Mouse (Mus musculus): ENCODE results near the gene Insc. TPM values are rescaled to one million over a fixed set of nuclear protein-coding genes. Genes with fewer than 3 reads are reported as not detected.

The Insc gene
- total RNA-seq, 1 experiment from 2014 or later, result not detected

DNA sequence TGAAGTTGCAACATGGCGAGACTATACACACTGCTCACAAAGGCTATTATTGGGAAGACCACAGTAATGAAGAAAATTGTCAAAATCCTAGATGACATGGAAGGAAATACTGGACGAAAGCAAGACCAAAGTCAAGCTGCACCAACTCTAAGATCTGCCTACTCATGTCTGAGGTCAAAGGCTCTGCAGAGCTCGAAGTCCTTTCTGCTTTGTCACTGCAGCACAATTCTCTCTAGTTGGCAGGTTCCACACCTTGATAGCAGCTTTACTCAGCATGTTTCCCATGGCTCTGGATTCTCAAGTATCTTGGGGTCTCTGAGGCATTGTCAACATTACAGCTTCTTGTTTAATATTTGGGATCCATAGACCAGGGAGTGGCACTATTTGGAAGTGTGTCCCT lies 64.8 kb downstream of the Insc start:
- ATAC-seq (replicated peaks; ENCODE audit: insufficient number of reproducible peaks, low FRiP score, low TSS enrichment, poor library complexity, severe bottlenecking), result no peak

DNA sequence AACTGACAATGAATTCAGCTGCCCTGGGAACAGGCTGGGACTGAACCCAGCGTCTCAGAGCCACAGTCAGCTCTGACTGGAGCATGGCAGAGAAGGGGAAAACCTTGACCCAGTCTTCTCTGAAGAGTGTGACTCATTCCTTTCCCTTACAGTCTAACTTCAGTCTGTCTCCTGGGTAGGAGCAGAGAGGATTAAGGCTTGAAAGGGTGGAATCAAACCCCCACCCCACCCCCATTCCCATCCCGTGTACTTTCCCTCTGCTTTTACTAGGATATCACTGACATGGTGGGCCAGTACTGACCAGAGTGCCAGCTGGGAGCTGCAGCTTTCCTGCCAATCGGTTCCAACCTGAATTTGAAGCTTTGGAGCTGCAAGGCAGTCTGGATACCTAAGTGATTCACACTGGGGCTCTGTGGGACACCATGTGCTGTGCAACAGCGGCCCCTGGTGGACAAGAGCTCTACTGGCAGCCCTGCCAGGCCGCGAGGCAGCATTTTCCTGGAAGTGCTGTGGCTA lies 73.9 kb downstream of the Insc start:
- ATAC-seq (replicated peaks; ENCODE audit: insufficient number of reproducible peaks, low FRiP score, low TSS enrichment, poor library complexity, severe bottlenecking), result peak; percentile 67

DNA sequence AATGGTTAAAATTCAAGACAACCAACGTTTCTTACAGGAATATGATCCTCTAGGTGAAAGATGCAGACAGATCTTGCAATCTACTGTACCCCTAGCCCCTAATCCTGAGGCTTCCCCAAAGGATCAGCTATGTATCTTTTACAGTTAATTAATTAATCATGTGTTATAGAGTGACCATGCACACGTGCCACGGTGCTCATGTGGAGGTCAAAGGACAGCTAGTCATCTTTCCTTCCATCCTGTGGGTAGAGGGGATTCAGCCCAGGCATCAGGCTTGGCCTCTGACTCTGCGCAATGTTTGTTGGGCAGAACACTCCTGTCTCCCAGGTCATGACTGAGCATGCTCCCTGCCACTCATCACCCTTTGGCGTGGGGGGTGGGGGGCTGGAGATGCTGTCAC lies 74.4 kb downstream of the Insc start:
- 0 out of 2 replicates have a peak, but pooled peaks have one; percentile 43 for ATAC-seq (replicated peaks; ENCODE audit: insufficient number of reproducible peaks, low FRiP score, low TSS enrichment, poor library complexity, severe bottlenecking)

DNA sequence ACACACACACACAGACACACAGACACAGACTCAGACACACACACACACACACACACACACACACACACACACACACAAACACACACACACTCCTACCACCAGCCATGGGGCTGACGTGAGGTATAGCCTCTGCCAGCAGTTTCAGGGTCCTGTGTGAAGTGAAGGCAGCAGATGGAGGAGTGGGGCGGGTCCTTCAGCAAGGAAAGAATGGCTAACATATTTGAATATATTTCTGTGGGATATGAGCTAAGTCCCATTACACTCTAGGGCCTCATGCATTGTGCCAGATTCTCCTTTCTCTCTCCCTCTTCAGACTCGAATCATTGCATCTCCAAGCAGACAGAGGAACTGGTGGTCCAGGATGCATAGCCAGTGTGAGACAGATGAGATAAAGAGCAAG lies 74.9 kb downstream of the Insc start:
- no peak for ATAC-seq (replicated peaks; ENCODE audit: insufficient number of reproducible peaks, low FRiP score, low TSS enrichment, poor library complexity, severe bottlenecking)

DNA sequence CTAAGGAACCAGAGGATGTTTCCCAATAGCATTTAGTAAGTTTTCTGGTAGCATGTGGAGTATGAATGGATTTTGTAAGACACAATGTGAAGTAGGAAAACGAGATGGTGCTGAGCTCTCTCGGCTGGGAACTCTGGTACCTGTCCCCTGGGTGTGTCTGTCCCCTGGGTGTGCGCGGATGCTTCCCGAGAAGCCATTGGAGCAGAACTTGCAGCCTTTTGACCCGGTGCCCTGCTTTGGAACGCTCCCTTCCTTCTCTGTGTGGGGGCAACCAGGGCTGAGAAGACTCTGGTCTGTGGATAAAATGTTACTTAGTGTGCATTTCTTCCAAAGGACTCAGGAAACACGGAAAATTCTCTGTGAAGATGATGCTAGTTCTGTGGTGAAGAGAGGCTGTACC lies 75.3 kb downstream of the Insc start:
- ATAC-seq (replicated peaks; ENCODE audit: insufficient number of reproducible peaks, low FRiP score, low TSS enrichment, poor library complexity, severe bottlenecking), result no peak

DNA sequence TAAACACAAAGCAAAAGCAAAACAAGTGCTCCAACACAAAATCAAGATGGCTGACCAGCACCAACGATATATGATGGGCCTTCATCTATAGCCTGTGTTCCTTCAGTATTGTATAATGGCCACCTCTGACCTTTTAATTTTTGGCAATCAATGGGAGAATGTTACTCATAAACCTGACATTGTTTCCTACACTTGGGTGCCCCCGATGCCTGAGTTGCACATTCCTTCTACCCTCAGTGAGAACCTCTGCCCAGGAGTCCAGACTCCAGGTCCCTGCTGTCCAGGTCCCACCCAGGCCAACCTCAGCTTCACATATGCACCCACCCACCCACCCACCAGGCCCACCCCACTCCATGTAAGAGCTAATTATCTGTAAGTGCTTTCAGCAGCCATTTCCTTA lies 79.2 kb downstream of the Insc start:
- no peak for ATAC-seq (replicated peaks; ENCODE audit: insufficient number of reproducible peaks, low FRiP score, low TSS enrichment, poor library complexity, severe bottlenecking)

DNA sequence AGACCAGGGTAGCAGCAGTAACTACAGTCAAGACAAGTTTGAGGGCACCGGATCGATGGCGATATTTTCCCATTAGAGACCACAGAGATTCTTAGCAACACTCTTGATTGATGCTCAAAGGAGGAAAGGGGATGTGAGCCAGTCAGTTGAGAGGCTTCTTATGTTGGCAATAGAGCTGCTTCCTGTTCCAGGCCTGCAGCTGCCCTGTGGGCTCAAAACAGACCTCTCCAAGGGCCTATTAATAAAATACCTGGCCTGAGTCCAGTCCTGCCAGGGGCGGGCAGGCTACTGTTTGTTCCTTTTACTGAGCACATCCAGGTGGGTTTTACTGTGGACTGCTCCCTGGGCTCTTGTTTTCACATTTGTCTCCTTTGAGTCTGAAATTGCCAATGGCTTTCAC lies 83.9 kb downstream of the Insc start:
- no peak for ATAC-seq (replicated peaks; ENCODE audit: insufficient number of reproducible peaks, low FRiP score, low TSS enrichment, poor library complexity, severe bottlenecking)

DNA sequence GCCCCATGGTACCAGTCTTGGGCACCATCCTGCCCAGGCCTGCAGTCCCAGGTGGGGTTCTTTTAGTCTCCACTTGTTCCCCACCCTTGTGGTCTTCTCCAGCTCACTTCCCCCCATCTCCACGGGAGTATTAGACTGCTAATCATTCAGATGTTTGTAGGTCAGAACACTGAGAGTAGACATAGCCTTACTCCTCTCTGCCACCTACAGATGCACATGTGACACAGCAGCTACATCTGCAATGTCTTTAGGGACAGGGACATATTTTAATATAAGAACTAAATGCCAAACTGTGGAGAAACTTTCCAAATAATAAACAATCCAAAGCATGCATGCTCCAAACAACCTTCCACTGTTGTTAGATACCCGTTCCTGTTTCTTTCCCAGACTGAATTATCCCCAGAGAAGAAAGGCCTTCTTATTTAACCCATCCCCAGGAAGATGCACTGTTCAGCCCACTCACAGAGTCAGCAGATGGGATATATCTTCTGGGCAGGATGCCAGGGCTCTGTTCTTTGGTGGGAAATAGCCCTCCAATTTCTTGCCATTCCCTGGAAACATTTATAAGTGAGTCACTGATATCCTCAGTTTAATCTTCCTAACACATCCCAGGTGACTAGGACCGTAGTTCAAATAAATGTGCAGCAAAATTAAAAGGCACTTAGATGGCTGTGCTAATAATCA lies 88.9 kb downstream of the Insc start:
- no peak for ATAC-seq (replicated peaks; ENCODE audit: insufficient number of reproducible peaks, low FRiP score, low TSS enrichment, poor library complexity, severe bottlenecking)

DNA sequence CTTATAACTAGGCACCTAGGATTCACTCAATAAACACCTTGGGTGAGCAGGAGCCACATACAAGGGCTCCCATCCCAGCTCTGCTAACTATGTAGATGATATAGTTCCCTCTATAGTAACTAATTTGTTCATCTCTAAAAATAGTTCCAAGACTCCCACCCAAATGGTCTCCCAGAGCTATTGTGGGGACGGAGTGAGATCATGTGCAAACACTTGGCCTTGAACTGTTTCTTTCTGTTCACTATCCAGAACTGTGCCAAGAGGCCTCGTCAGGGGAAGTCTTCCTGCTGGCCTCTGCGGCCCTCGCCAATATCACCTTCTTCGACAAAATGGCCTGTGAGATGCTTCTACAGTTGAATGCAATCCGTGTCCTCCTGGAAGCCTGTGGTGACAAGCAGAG lies 91.0 kb downstream of the Insc start:
- ATAC-seq (replicated peaks; ENCODE audit: insufficient number of reproducible peaks, low FRiP score, low TSS enrichment, poor library complexity, severe bottlenecking), result no peak

DNA sequence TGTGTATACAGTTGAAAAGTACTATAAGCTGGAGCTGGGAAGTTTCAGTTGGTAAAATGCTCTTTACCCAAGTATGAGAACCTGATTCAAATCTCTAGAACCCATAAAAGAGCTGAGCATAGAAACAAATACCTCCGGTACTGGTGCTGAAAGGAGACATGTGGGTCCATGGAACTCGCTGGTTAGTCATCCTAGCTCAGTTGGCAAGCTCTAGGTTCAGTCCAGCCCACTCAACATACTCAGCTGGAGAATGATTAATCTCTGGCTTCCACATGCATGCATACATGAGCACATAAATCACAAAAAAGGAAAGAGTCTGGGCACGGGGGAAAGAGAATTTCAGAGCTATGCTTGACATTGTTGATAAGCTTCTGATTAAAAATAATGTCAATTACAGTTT lies 93.8 kb downstream of the Insc start:
- no peak for ATAC-seq (replicated peaks; ENCODE audit: insufficient number of reproducible peaks, low FRiP score, low TSS enrichment, poor library complexity, severe bottlenecking)

DNA sequence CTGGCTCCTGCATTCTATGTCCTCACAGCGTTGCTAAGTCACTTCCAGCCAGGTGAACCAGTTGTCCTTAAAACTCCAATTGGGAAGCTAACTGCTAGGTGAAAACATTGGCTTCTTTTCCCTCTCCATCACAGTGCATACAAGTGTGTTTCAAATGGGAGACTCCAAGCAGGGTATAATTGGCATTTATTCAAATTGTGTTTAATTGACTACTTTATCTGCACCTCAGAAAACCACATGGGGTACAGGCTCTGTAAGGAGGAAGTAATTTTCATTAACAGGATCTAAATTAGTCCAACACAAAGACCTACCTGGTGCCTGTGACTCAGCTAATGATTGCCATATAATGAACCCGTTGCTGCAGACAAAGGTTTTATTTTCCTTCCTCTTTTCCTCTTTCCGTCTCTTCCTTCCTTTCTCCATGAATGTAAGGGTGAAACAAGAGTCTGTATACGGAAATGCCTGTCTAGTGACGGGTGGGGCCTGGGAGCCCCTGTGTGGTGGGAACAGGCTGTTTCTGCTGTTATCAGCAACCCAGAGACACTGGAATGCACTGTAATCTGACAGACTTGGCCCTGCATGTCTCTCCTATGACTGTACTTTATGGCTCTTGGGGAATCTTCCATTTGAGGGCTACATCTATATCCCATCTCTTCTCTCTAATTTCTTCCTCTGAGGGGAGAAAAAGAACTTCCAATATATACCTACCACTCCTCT lies 96.7 kb downstream of the Insc start:
- no peak for ATAC-seq (replicated peaks; ENCODE audit: insufficient number of reproducible peaks, low FRiP score, low TSS enrichment, poor library complexity, severe bottlenecking)

DNA sequence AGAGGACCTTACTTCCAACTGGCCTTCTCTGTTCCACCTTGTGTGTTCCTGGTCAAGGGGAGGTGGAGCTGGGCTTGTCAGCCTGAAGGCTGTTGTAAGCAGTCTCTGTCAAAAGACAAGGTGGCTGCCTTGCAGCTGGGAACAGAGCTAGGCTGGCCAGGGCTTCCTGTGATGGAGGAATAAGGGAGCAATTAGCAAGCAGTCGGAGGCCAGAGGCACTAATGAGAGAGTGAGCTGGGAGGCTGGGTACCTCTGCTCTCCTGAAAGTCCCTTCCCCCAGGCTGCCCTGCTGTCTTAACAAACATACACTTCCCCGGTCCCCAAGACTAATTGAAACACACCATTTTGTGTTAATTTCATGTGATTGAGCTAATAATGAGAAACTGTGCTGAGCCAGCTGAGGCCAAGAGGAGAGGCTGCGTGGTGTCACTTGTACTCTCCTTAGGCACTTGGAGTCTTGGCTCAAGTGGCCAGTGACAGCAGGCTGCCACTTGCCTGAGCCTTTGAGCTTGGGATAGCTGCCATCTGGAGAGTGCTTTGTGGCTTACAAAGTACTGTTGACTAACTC lies 99.2 kb downstream of the Insc start:
- no peak for ATAC-seq (replicated peaks; ENCODE audit: insufficient number of reproducible peaks, low FRiP score, low TSS enrichment, poor library complexity, severe bottlenecking)

DNA sequence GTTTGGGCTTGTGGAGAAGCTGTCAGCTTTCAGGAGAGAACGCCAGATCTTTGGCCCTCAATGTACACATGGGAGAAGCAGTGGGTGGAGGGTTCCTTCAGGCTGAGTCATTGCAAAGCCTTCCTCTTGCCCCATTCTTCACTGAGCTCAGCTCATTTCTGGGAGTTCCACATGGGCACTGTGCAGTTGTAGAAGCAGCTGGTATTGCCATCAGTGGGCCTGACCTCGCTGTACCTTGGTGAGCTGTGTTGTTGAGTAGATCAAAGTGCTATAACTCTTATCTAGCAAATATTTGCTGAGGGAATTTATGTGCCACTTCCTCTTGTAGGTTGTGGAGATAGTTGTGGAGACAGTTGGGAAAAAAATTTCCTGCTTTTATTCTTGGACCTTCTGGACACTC lies 103.7 kb downstream of the Insc start:
- no peak for ATAC-seq (replicated peaks; ENCODE audit: insufficient number of reproducible peaks, low FRiP score, low TSS enrichment, poor library complexity, severe bottlenecking)

DNA sequence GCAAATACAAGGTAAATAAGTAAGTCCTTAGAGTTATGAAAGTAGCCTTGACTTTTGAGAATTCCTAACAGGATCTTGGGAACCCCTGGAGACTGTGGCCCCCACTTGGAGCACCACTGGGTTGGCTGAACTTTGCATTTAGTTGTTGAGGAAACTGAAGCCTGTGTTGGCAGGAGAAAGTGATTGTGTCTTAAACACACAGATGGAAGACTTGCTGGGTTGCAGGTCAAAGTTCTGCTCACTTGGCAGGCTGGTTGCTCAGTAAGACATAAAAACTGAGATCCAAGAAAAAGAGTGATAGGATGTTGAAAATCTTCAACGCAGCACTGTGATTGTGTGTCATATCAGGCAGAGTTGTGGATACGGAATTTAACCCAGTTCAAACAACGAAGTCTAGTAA lies 108.9 kb downstream of the Insc start:
- no peak for ATAC-seq (replicated peaks; ENCODE audit: insufficient number of reproducible peaks, low FRiP score, low TSS enrichment, poor library complexity, severe bottlenecking)

DNA sequence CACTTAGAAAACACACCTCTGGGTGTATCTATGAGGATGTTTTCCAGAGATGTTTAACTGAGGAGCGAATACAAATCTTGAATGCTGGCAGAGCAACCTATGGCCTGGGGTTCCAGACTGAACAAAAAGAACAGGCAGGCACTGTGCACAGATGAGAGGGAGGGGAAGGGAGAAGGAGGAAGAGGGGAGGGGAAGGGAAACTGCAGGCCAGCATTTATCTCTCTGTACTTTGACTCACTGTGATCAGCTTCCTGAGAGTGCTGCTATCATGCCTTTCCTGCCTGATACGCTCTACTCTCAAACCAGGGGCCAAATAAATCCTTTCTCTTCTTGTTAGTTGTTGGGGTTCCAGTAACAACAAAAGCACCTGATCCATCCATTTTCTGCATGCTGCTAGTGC lies 110.7 kb downstream of the Insc start:
- ATAC-seq (replicated peaks; ENCODE audit: insufficient number of reproducible peaks, low FRiP score, low TSS enrichment, poor library complexity, severe bottlenecking), result no peak

DNA sequence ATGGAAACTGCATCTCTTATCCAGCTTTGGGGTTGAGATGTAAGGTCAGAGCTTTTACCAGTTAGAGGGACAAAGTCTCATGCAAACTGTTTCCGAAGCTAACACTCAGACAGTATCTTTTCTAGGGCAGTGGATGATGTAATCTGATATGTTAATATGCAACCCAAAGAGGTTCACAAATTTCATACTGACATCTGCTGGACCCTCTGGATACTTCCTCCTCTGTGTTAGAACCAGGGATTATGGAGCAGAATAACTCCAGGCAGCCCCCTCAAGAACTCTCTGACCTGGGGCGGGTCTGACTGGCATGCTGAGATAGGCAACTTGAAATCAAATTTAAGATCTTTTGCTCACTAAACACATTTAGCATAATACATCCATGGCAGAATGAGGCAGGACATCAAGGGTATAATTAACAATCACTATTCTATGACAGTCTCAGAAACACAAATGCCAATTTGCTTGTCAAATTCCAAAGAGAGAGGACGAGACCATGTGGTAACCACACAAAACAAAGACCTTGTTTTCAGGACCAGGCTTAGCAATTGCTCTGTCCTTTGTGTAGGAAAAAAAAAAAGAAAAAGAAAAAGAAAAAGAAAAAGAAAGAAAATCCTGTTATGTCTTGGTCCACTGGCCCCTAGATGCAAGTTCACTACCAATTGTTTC lies 117.5 kb downstream of the Insc start:
- no peak for ATAC-seq (replicated peaks; ENCODE audit: insufficient number of reproducible peaks, low FRiP score, low TSS enrichment, poor library complexity, severe bottlenecking)

DNA sequence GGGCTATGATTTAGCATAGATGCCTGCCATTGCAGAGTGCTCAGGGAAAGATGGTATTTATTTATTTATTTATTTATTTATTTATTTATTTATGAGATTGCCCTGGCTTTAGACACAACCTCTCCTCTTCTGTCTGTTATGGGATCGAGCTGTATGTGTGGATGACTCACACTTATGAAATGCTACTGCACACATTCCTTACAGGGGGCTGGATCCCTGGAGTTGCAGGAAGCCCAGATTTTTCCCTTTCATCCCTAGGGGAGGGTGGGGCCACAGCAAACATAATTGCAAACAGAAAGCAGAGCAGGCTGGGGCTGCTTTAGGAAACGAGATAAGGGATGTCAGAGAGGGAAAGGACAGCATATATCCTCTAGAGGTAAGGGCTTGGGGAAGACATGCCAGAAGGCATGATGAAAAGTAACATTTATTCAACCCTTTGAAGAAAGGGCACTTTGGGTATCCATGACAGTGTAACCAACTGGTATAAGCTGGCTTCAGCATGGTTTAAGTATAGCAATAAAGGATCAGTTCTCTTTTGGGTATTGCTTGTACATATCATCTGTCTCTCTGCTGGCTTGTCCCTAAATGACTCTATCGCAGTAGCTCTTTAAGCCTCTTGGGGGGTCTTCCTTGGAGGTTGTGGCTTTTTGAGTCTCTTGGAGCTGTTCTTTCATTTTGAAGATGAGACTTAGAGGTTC lies 130.0 kb downstream of the Insc start:
- no peak for ATAC-seq (replicated peaks; ENCODE audit: insufficient number of reproducible peaks, low FRiP score, low TSS enrichment, poor library complexity, severe bottlenecking)

DNA sequence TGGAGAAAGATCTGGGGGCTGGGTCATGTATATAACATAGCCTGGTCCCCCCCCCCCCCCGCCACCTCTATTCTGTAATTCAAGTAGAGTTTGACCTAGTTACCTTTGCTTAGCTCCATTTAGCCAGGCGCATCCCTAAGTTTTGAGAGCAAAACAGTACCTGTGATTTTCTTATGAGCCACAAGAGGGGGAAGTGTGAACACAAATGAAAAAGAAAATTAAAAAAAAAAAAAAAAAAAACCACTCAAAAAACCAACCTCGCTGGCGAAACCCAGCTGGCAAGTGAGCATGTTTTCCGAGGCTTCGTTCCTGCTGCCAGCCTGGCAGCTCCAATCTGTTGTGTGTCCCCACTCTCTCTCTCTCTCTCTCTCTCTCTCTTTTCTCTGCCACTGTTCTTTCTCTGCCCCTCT lies 130.5 kb downstream of the Insc start:
- no peak for ATAC-seq (replicated peaks; ENCODE audit: insufficient number of reproducible peaks, low FRiP score, low TSS enrichment, poor library complexity, severe bottlenecking)

DNA sequence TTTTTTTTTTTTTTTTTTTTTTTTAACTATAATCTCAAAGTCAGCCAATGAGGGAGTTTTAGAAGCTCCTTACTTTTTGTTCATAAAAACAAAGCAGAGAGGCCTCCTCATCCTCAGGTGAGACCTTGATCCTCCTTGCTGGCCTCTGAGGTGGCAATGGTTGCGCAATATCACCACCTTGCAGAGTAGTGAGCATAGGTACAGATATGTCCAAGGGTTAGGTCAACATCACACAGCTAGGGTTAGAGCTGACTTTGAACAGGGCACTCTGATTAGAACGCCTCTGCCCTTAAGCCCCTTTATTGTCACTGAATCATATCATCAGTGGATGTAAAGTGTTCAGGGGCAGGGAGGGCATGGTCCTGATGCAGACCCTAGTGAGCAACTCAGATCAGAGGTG lies 131.1 kb downstream of the Insc start:
- ATAC-seq (replicated peaks; ENCODE audit: insufficient number of reproducible peaks, low FRiP score, low TSS enrichment, poor library complexity, severe bottlenecking), result no peak

All from monocyte, adult 5-6 weeks (primary cell).